Comparison of ENCODE assay signal across 18 mouse cellular contexts in genomic region chr1:83527803-83528202, GRCm38 (mm10).
"Had no signal": no experiment of that assay in that cellular context is flagged by ENCODE, and none has a peak within 500 bp of the region (broad histone marks: within the 10 kb centered on the region; RNA-seq: fewer than 3 reads in every experiment).

No protein-coding gene starts in this region.

- DNase-seq: lung, adult 18-20 months; lung, embryonic 14.5 days; lung, postnatal 10 days; lung, postnatal 4 days; midbrain, embryonic 14.5 days; retina, postnatal 1 day; right cerebral cortex, adult 18-20 months; right cerebral cortex, postnatal 25 days; right cerebral cortex, postnatal 4 days; spleen, adult 18-20 months; thymus, adult 2 months; thymus, postnatal 25 days had no signal

- H3K9ac ChIP-seq: lung, embryonic 14.5 days; midbrain, embryonic 12.5 days; neural tube, embryonic 13.5 days; neural tube, embryonic 15.5 days had no signal

- H3K9me3 ChIP-seq: midbrain, embryonic 10.5 days; midbrain, embryonic 12.5 days; neural tube, embryonic 15.5 days had no signal

- ATAC-seq: midbrain, embryonic 16.5 days had no signal

- H3K4me3 ChIP-seq: midbrain, embryonic 10.5 days; midbrain, embryonic 12.5 days; myocyte; neural tube, embryonic 13.5 days; neural tube, embryonic 15.5 days had no signal

- H3K4me2 ChIP-seq: lung, embryonic 14.5 days; midbrain, embryonic 12.5 days; neural tube, embryonic 13.5 days; neural tube, embryonic 15.5 days had no signal

- H3K27me3 ChIP-seq: midbrain, embryonic 12.5 days; neural tube, embryonic 13.5 days; neural tube, embryonic 15.5 days had no signal

- H3K36me3 ChIP-seq: midbrain, embryonic 10.5 days; midbrain, embryonic 12.5 days; neural tube, embryonic 13.5 days; neural tube, embryonic 15.5 days had no signal

- H3K27ac ChIP-seq: midbrain, embryonic 10.5 days; midbrain, embryonic 12.5 days; neural tube, embryonic 13.5 days; neural tube, embryonic 15.5 days had no signal

- H3K4me1 ChIP-seq: midbrain, embryonic 10.5 days; midbrain, embryonic 12.5 days; neural tube, embryonic 13.5 days; neural tube, embryonic 15.5 days had no signal
